Mouse (Mus musculus) erythroblast, embryonic 14.5 days (primary cell): Measurements from ENCODE around the gene Scrn3.

Source experiments
- GATA1 ChIP-seq: IDR thresholded peaks from 2 replicates; pipeline ENCODE4 v1.6.1; 2012; ENCODE audit warnings: low read length, inconsistent platforms, mixed read lengths
- TAL1 ChIP-seq: IDR thresholded peaks from 3 replicates; pipeline ENCODE4 v1.6.1; 2012; ENCODE audit warnings: low read length, inconsistent platforms, mixed read lengths

DNA sequence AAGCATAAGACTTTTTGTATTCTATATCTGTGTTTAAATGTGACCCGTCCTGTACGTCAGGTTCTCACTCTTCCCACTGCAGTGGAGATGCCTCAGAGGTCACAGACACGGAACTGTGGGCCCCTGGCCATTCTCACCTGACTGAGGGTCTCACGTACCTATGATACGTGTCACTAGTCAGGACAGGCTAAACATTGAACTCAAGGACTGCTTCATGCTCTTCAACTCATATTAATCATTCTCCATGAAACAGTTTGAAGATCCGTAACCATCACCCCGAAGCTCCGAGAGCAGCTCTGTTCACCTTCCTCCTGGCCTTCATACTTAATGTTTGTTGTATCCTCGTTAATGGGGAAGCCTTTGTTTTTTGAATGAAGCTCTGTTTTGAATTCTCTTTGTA, 5.0 kb downstream of the Scrn3 start:
- no peak for TF ChIP-seq TAL1
- no peak for TF ChIP-seq GATA1
